Mouse (Mus musculus): Measurements from ENCODE around the gene Gm20388. TPM values are rescaled to one million over a fixed set of nuclear protein-coding genes. Genes with fewer than 3 reads are reported as not detected.

Gm20388 gene
- total RNA-seq, 1 experiment: 27.0 TPM

DNA sequence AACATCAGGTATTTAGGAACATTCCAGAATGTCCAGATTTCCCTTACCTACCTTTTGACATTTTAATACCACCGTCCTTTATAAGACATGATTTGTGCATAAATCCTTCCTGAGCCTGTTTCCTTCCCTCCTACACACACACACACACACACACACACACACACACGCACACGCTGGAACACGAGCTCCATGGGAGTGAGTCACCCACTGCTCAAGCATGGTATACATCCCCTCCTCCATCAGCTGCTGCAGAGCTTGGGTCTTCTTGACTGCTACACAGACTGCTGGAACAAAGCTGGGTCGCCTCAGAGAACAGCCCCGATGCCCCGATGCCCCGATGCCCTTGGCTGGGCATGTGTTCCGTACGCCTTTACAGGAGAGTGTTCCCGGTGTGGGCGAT lies 3935.9 kb downstream of the Gm20388 start:
- Histone ChIP-seq H3K4me1 (ENCODE audit: control insufficient read depth in 2 of 2, insufficient read depth in 2 of 2, low read length in 2 of 2, poor library complexity in 1 of 2) (peaks cover 0 to 11% of the 10 kb centered on the region in 2 experiments; a peak in 2 of 4 replicates), H3K9me3 (ENCODE audit: control insufficient read depth, insufficient read depth, low read depth, low read length) (no peaks in the 10 kb centered on the region), H3K36me3 (ENCODE audit: control insufficient read depth, insufficient read depth, low read length, poor library complexity, severe bottlenecking) (peaks cover 5% of the 10 kb centered on the region; the same call in 1 of the 2 replicates), H3K27ac (ENCODE audit: insufficient read depth, low read depth, low read length, poor library complexity, severe bottlenecking) (no peak overlapping the region; the same call in 1 of the 2 replicates), H3K4me3 (ENCODE audit: insufficient read depth in 1 of 2, low read depth in 1 of 2, low read length in 2 of 2, poor library complexity in 1 of 2, severe bottlenecking in 1 of 2) (no peak overlapping the region), H3K9ac (ENCODE audit: insufficient read depth, low read depth, low read length, poor library complexity, severe bottlenecking) (no peak overlapping the region)
- no peak for DNase-seq (ENCODE audit: low read depth, low spot score)
- TF ChIP-seq CHD2 (IDR thresholded peaks at IDR 0.05; ENCODE audit: low read depth, low read length) (no peak), HCFC1 (IDR thresholded peaks at IDR 0.05; ENCODE audit: borderline replicate concordance, insufficient read depth, low read length) (no peak), ZC3H11A (IDR thresholded peaks at IDR 0.05; ENCODE audit: borderline replicate concordance, low read depth, low read length) (no peak), MAFK (IDR thresholded peaks at IDR 0.05; ENCODE audit: insufficient read depth, low read depth, low read length) (no peak), ZNF384 (IDR thresholded peaks at IDR 0.05; ENCODE audit: low read depth, low read length) (no peak)
- in situ Hi-C loops (cut with MboI; ENCODE audit: low sequenced_read_pairs in 2 of 2, unreplicated experiment in 2 of 2): no loop called here

DNA sequence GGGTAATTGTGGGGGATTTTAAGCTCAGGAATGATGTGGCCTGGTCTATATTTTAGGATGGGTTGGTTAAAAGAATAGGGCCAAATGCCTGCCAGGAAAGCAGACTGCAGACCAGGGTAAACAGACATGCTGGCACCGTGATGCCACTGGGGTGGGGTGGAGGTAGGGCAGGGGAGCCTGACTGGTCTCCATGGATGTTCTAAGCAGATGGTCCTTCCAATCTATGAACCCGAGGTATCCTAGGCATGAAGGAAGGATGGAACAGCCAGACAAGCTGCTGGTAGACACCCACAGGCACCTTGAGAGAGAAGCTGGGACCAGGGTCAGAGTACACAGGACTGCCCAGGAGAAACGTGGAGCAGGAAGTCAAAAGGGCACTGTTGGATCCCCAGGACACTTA lies 3936.9 kb downstream of the Gm20388 start:
- H3K4me3 ChIP-seq (ENCODE audit: insufficient read depth in 1 of 2, low read depth in 1 of 2, low read length in 2 of 2, poor library complexity in 1 of 2, severe bottlenecking in 1 of 2): no peak overlapping the region

DNA sequence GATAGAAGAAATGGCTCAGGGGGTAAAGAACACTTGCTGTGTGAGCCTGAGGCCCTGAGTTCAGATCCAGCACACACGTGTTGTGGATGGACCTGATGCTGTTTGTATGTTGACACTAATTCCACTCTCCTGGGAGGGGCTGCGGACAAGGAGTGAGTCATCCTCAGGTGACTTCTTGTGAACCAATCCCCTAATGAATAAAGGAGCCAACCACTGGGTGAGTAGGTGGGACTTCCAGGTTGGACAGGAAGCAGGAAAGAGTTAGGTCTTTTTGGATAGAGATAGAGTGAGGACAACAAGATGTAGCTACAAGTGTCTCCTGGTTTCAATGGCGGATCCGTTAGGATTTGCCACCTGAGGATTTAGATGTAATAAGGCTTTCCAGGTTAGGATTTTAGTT lies 3938.7 kb downstream of the Gm20388 start:
- Histone ChIP-seq H3K27ac (ENCODE audit: insufficient read depth, low read depth, low read length, poor library complexity, severe bottlenecking) (no peak overlapping the region), H3K9ac (ENCODE audit: insufficient read depth, low read depth, low read length, poor library complexity, severe bottlenecking) (peak overlapping the region; percentile 76), H3K9me3 (ENCODE audit: control insufficient read depth, insufficient read depth, low read depth, low read length) (no peaks in the 10 kb centered on the region), H3K4me1 (ENCODE audit: control insufficient read depth in 2 of 2, insufficient read depth in 2 of 2, low read length in 2 of 2, poor library complexity in 1 of 2) (peaks cover 0 to 9% of the 10 kb centered on the region in 2 experiments; a peak in 1 of 4 replicates), H3K4me3 (ENCODE audit: insufficient read depth in 1 of 2, low read depth in 1 of 2, low read length in 2 of 2, poor library complexity in 1 of 2, severe bottlenecking in 1 of 2) (peak overlapping the region; percentile 61 to 72), H3K36me3 (ENCODE audit: control insufficient read depth, insufficient read depth, low read length, poor library complexity, severe bottlenecking) (peaks cover 3% of the 10 kb centered on the region; the same call in 1 of the 2 replicates)
- in situ Hi-C loops (cut with MboI; ENCODE audit: low sequenced_read_pairs in 2 of 2, unreplicated experiment in 2 of 2): no loop called here
- peak; percentile 56 for DNase-seq (ENCODE audit: low read depth, low spot score)
- no peak for TF ChIP-seq ZNF384 (IDR thresholded peaks at IDR 0.05; ENCODE audit: low read depth, low read length)
- no peak for TF ChIP-seq CHD2 (IDR thresholded peaks at IDR 0.05; ENCODE audit: low read depth, low read length)
- TF ChIP-seq ZC3H11A (IDR thresholded peaks at IDR 0.05; ENCODE audit: borderline replicate concordance, low read depth, low read length): no peak
- no peak for TF ChIP-seq MAFK (IDR thresholded peaks at IDR 0.05; ENCODE audit: insufficient read depth, low read depth, low read length)
- TF ChIP-seq HCFC1 (IDR thresholded peaks at IDR 0.05; ENCODE audit: borderline replicate concordance, insufficient read depth, low read length): no peak

More for the DNA sequence above, 3936.9 kb downstream of the Gm20388 start:
- no peak overlapping the region for H3K9ac ChIP-seq (ENCODE audit: insufficient read depth, low read depth, low read length, poor library complexity, severe bottlenecking)
- in situ Hi-C loops (cut with MboI; ENCODE audit: low sequenced_read_pairs in 2 of 2, unreplicated experiment in 2 of 2): no loop called here
- no peak for TF ChIP-seq MAFK (IDR thresholded peaks at IDR 0.05; ENCODE audit: insufficient read depth, low read depth, low read length)
- TF ChIP-seq ZNF384 (IDR thresholded peaks at IDR 0.05; ENCODE audit: low read depth, low read length): no peak
- no peak for TF ChIP-seq HCFC1 (IDR thresholded peaks at IDR 0.05; ENCODE audit: borderline replicate concordance, insufficient read depth, low read length)
- no peak for TF ChIP-seq CHD2 (IDR thresholded peaks at IDR 0.05; ENCODE audit: low read depth, low read length)
- no peak for TF ChIP-seq ZC3H11A (IDR thresholded peaks at IDR 0.05; ENCODE audit: borderline replicate concordance, low read depth, low read length)
- peaks cover 0 to 9% of the 10 kb centered on the region in 2 experiments; a peak in 1 of 4 replicates for H3K4me1 ChIP-seq (ENCODE audit: control insufficient read depth in 2 of 2, insufficient read depth in 2 of 2, low read length in 2 of 2, poor library complexity in 1 of 2)
- no peaks in the 10 kb centered on the region for H3K9me3 ChIP-seq (ENCODE audit: control insufficient read depth, insufficient read depth, low read depth, low read length)
- H3K27ac ChIP-seq (ENCODE audit: insufficient read depth, low read depth, low read length, poor library complexity, severe bottlenecking): no peak overlapping the region
- peaks cover 3% of the 10 kb centered on the region; the same call in 1 of the 2 replicates for H3K36me3 ChIP-seq (ENCODE audit: control insufficient read depth, insufficient read depth, low read length, poor library complexity, severe bottlenecking)
- DNase-seq (ENCODE audit: low read depth, low spot score): no peak

- no peaks in the 10 kb centered on the region for H3K36me3 ChIP-seq (ENCODE audit: control insufficient read depth, insufficient read depth, low read length, poor library complexity, severe bottlenecking)
- no peak overlapping the region for H3K4me3 ChIP-seq (ENCODE audit: insufficient read depth in 1 of 2, low read depth in 1 of 2, low read length in 2 of 2, poor library complexity in 1 of 2, severe bottlenecking in 1 of 2)
- TF ChIP-seq ZC3H11A (IDR thresholded peaks at IDR 0.05; ENCODE audit: borderline replicate concordance, low read depth, low read length): no peak
- TF ChIP-seq CHD2 (IDR thresholded peaks at IDR 0.05; ENCODE audit: low read depth, low read length): no peak
- no peak for TF ChIP-seq HCFC1 (IDR thresholded peaks at IDR 0.05; ENCODE audit: borderline replicate concordance, insufficient read depth, low read length)
- TF ChIP-seq MAFK (IDR thresholded peaks at IDR 0.05; ENCODE audit: insufficient read depth, low read depth, low read length): no peak
- TF ChIP-seq ZNF384 (IDR thresholded peaks at IDR 0.05; ENCODE audit: low read depth, low read length): no peak
- H3K27ac ChIP-seq (ENCODE audit: insufficient read depth, low read depth, low read length, poor library complexity, severe bottlenecking): no peak overlapping the region
- no peak for DNase-seq (ENCODE audit: low read depth, low spot score)
- in situ Hi-C loops (cut with MboI; ENCODE audit: low sequenced_read_pairs in 2 of 2, unreplicated experiment in 2 of 2): no loop called here
- no peaks in the 10 kb centered on the region for H3K9me3 ChIP-seq (ENCODE audit: control insufficient read depth, insufficient read depth, low read depth, low read length)
- no peak overlapping the region for H3K9ac ChIP-seq (ENCODE audit: insufficient read depth, low read depth, low read length, poor library complexity, severe bottlenecking)
- peaks cover 0 to 11% of the 10 kb centered on the region in 2 experiments; a peak in 1 of 4 replicates for H3K4me1 ChIP-seq (ENCODE audit: control insufficient read depth in 2 of 2, insufficient read depth in 2 of 2, low read length in 2 of 2, poor library complexity in 1 of 2)
Observed at GRCm38 (mm10) chr8:123851590-123851989, 3940.9 kb downstream of the Gm20388 start.
